Mouse (Mus musculus) liver, adult 2 months (tissue): Measurements from ENCODE around the gene D330020A13Rik.

Experiments used
- CTCF ChIP-seq: fragments of 200-500 bp; IDR thresholded peaks from 2 replicates; pipeline ENCODE4 v1.5.1; 2011; ENCODE audit warnings: low read depth, low read length, control low read depth
- POLR2A ChIP-seq: fragments of 200-500 bp; IDR thresholded peaks from 2 replicates; pipeline ENCODE4 v1.6.1; 2011; ENCODE audit warnings: low read length, control low read depth; ENCODE audit not compliant: insufficient read depth; ENCODE audit errors: extremely low read depth

GRCm38 (mm10) chr6:120251010-120251409 lies 43.2 kb upstream of the D330020A13Rik start:
- no peak for TF ChIP-seq POLR2A
- TF ChIP-seq CTCF = no peak
